Mouse (Mus musculus) right cerebral cortex, postnatal 14 days (tissue): ENCODE results near the gene Npff.

Experiments used
- DNase-seq: peaks from one replicate; pipeline ENCODE4 v3.0.0; 2022

The Npff gene

DNA sequence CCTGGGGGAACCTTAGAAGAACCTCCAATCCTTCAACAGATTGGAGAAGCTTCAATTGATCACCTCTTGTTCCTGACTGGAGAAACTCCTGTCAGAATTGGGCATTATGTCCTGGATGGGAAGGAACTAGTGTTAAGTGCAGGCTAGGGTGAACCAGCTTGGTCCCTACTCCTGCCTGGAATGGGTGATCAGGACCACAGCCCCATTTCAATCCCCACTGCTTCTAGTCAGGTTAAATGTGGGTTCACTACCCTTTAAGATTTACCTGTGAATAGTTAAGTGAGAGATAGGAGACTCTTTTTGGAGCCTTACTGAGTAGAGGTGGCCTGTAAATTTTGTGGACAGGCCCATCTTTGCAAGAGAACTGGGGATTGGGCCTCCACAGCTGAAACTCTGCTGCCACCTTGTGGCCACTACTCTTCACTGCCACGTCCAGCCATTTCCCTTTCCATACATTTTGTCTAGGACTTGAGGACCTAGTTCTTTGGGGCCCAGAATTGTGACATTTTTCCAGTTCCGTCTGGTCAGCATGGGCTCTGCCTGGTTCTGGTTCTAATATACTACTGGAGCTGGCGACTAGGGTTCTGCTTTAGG, at the start of gene Npff:
TSS of gene Npff (minus strand) at position 51 of the 594 bp plus-strand sequence.
- peak; percentile 76 for DNase-seq

DNA sequence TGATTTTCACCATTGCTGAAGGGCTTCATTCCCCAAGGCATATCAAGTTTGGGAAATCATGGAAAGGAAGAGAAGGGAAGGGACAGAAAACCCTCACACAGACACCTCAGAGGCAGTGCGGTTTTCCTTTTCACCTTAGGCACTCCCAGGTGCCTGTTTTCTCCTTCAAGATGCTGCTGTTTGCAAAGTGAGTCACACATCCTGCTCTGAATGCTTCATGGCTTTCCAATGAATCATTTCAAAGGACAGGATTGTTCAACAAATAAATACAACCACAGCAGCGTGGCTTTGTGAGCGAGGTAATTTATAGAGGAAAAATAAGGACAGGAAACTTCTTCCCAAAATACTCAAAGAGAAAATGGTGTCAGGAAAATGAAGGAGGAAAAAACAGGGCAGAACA, 47.3 kb upstream of the Npff start:
- no peak for DNase-seq

DNA sequence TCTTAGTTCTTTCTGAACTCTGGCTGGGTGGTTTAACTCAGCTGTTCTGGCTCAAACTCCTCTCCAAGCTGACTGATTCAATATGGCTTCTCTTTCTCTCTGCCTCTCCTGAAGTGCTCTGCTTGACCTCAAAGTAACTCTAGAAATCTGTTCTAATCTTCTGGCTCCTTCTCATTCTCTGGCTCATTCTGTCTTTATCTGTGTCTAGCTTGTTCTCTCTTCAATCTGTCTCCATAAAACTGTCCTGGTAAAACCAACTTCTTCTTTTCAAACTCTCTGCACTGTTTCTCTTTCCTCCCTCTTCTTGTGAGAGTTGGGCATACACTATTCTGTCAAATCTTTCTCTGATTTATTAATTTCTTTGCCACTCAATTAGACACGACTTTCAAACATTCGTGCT, 43.1 kb upstream of the Npff start:
- no peak for DNase-seq

- DNase-seq = no peak
Observed at GRCm38 (mm10) chr15:102563681-102564080, 38.9 kb upstream of the Npff start.

GRCm38 (mm10) chr15:102563061-102563460, 38.3 kb upstream of the Npff start:
- no peak for DNase-seq

GRCm38 (mm10) chr15:102562491-102562890, 37.7 kb upstream of the Npff start:
- DNase-seq = no peak

- no peak for DNase-seq
Observed at GRCm38 (mm10) chr15:102557580-102557979, 32.8 kb upstream of the Npff start.

DNA sequence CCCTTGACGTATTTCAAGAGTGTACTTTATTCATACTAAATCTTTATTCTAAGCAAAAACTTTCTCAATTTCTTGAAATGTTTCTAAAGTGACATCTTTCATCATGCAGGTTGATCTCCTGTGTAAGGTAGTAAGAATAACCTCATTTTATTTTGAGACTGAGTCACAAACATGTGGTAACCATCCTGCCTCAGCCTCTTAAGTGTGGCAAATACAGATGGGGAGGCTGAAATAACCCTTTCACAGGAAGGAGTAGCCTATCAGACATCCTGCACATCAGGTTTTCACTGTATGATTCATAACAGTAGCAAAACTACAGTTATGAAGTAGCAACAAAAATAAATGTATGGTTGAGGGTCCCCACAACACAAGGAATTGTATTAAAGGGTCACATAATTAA, 30.8 kb upstream of the Npff start:
- DNase-seq = no peak

DNA sequence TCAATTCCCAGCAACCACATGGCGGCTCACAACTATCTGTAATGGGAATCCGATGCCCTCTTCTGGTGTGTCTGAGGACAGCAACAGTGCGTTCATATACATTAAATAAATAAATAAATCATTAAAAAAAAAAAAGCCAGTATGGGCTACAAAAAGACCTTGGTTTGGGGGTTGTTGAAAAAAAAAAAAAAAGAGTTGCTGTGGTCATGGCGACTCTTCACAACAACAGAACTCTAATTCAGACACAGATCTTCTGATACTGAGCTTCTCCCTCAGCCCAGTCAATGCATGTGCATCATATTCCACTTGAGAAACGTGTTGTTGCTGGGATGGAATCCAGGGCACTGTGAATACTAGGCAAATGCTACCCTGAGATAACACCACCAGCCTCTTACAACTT, 27.9 kb upstream of the Npff start:
- no peak for DNase-seq

- no peak for DNase-seq
Observed at GRCm38 (mm10) chr15:102547478-102547877, 22.7 kb upstream of the Npff start.

GRCm38 (mm10) chr15:102546677-102547427, 22.1 kb upstream of the Npff start:
- DNase-seq = peak; percentile 71

DNA sequence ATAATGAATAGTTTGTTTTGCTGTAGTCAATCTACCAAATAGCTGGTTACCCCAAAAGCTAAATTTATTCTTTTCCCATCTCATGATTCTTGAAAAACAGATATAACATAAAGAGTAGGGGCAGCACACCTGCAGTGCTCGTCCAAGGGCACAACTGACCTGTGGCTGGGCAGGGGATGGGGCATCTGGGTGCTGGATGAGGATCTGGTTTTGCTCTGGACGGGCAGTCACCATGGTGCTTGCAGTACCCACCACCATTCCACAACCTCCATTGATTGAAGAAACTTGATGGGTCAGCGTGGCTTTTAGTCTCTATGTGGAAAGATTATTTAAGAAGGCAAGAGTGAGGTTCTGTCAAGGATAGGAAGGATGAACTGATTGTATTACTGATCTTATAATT, 21.5 kb upstream of the Npff start:
- no peak for DNase-seq

- DNase-seq = no peak
Observed at GRCm38 (mm10) chr15:102544801-102545200, 20.1 kb upstream of the Npff start.

- DNase-seq = no peak
Observed at GRCm38 (mm10) chr15:102533926-102534325, 9.2 kb upstream of the Npff start.

- DNase-seq = no peak
Observed at GRCm38 (mm10) chr15:102532106-102532900, 7.6 kb upstream of the Npff start.

DNA sequence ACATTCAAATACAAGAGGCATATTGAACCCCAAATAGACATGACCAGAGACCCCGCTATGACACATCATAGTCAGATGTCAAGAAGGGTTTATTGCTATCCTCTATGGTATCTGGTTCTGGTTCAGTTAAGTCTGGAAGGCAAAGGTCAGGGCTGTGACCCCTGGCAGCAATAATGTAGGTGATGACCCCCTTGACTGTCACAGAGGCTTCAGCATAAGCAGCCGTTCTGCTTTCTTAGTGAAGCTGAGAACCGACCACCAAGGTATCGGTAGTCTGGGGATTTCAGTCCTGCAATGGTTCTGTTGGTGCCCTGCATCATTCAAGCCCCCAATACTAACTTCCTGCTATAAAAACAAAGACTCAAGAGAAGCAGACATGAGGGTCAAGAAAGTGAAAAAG, 6.8 kb upstream of the Npff start:
- no peak for DNase-seq

DNA sequence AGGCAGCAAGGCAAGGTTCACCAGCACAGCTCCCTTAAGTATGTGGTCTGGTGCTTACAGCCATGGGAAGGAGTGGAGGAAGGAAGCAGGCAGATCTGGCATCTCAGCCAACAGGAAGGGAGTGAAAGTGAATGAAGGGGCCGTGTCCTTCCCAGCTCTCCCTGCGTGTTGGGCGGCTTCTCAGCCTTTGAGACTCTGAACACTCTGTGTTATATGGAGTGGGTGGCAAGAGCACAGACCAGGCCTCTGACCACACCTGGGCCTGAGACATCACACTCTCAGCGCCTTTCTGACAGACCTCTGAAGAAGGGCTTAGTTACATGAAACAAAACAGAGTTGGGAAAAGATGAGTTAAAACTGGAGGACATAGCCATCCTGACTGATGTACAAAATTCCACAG, 5.8 kb upstream of the Npff start:
- DNase-seq = no peak

GRCm38 (mm10) chr15:102528396-102528795, 3.7 kb upstream of the Npff start:
- DNase-seq = no peak

- DNase-seq = no peak
Observed at GRCm38 (mm10) chr15:102527936-102528335, 3.2 kb upstream of the Npff start.

- DNase-seq = no peak
Observed at GRCm38 (mm10) chr15:102526111-102527002, 1.6 kb upstream of the Npff start.

DNA sequence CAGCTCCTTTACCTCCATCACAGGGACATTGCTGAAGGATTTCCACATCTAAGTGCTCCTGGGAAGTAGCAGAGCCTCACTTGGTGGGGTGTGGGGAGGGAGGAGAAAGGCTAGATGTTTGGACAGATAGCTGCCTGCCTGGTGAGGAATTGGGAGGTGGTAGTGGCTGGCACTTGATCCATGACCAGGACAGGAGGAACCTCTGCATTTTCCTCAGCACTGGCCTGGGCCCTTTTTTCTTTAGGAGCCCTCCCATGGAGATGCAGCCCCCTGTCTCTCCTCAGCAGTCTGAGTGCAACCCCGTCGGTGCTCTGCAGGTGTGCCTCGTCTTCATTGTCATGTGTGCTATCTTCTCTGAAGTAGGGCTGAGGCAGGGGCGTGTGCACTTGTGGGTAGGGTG, 3.3 kb downstream of the Npff start:
- no peak for DNase-seq

- DNase-seq = no peak
Observed at GRCm38 (mm10) chr15:102520416-102520815, 4.3 kb downstream of the Npff start.
